Mouse (Mus musculus): ENCODE results near the gene Olfr669. TPM values are rescaled to one million over a fixed set of nuclear protein-coding genes. Genes with fewer than 3 reads are reported as not detected.
"Not testable (repeated sequence)": the region's sequence is repeated elsewhere in the genome, so short reads cannot be mapped to it uniquely, and the experiment has no call there.

Gene Olfr669
- not detected for total RNA-seq (2021)
- long read RNA-seq, experiment 1, result 0 reads
- long read RNA-seq, experiment 2, result 0 reads

DNA sequence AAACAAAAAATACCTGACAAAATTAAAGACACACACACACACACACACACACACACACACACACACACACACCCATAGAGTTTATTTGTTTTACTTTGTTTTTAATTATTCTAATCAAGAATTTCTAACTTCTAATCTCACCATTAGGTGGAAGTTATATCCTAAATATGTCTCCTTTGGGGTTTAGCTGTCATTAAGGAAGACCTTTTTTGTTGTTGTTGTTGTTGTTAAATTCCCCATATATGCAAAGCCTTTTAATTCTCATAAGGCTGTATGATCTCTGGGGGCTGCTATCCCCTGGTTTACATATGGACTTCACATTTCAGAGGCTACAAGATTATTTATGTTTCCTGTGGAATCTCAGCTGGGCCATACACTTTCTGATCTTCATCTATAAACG is at the start of gene Olfr669:
Olfr669 (plus strand) TSS at position 301 of the 400 bp plus-strand sequence.
- no peak for DNase-seq (ENCODE audit: low spot score in 2 of 2)

DNA sequence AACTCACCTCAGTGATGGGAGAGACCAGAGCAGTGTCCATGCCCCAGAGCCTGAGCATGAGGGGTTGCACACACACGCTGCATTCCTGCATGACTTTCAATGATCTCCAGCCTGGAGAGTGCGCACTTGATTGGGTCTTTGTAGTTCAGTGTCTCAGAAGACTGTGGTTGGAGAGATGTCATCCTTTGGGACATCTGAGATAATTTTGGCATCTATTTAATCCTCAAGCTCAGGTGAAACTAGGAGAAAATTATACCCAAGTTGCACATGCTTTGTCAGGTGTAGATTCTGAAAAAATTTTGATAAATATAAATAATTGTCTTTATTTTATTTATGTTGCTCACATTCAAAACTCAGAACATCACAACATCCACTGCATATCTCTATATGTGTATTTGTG is 38.2 kb upstream of the Olfr669 start, which contains the start of gene Olfr666:
Olfr666 (minus strand) TSS at position 101 of the 400 bp plus-strand sequence.
- DNase-seq (ENCODE audit: low spot score in 2 of 2), result no peak

GRCm38 (mm10) chr7:104921382-104921781 is 12.7 kb upstream of the Olfr669 start, which contains the start of gene Olfr667:
Olfr667 (minus strand) TSS chr7:104921482.
- DNase-seq (ENCODE audit: low spot score in 2 of 2), result no peak

- no peak for DNase-seq (ENCODE audit: low spot score in 2 of 2)
Measured at GRCm38 (mm10) chr7:104927957-104928356, 6.1 kb upstream of the Olfr669 start, which contains the start of gene Olfr668. Olfr668 (minus strand) TSS chr7:104928057.

- not testable (repeated sequence) for DNase-seq (ENCODE audit: low spot score in 2 of 2)
Measured at GRCm38 (mm10) chr7:104950234-104950633, 16.2 kb downstream of the Olfr669 start.

GRCm38 (mm10) chr7:104962520-104962919 is 28.5 kb downstream of the Olfr669 start, which contains the start of gene Olfr670:
Olfr670 (minus strand) TSS chr7:104962620.
- no peak for DNase-seq (ENCODE audit: low spot score in 2 of 2)

DNA sequence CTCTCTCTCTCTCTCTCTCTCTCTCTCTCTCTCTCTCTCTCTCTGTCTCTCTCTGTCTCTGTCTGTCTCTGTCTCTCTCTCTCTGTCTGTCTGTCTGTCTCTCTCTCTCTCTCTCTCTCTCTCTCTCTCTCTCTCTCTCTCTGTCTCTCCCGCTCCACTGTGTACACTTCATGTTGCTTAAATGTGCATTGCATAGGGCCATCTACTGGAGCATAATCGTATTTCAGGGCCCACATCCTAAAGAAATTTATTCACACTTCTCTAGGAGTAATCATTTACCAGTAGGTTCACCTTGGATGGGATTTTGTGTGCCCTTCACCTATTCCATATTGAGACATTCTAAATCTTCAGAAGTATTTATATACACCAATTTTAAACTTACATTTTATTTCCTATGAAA is 38.5 kb downstream of the Olfr669 start:
- DNase-seq (ENCODE audit: low spot score in 2 of 2), result not testable (repeated sequence)

DNA sequence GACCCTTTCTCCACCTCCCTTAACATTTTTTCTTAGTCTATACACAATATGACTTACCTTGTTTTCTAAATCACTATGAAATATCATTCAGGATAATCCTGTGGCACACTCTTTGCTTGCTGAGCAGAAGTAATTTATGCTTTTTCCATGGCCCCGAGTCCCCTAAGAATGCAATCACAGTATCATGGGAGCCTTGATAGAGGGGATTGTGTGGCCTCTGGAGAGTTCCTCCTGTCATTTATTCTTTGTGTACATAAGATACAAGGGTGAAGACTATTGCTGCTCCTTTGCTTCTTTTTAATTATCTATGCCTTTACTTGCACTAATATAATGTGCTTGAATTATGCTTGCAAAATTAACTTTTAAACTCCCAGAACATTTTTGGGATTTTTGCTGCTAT is 45.0 kb downstream of the Olfr669 start, which contains the start of gene Olfr671:
Olfr671 (minus strand) TSS at position 101 of the 400 bp plus-strand sequence.
- no peak for DNase-seq (ENCODE audit: low spot score in 2 of 2)

Other genes with a start within 250 kb of the Olfr669 start
- gene Olfr661, start 247.7 kb upstream of the Olfr669 start, total RNA-seq (2021), result not detected
- gene Usp17le, start 156.8 kb upstream of the Olfr669 start, total RNA-seq (2021), result not detected
- gene Usp17lb, start 91.6 kb upstream of the Olfr669 start, total RNA-seq (2021), result not detected
- gene Usp17la, start 77.2 kb upstream of the Olfr669 start, total RNA-seq (2021), result not detected
- gene Olfr665, start 56.2 kb upstream of the Olfr669 start, total RNA-seq (2021), result not detected
- not detected for gene Olfr666, start 38.3 kb upstream of the Olfr669 start, total RNA-seq (2021)
- not detected for gene Olfr667, start 12.8 kb upstream of the Olfr669 start, total RNA-seq (2021)
- gene Olfr668, start 6.2 kb upstream of the Olfr669 start, total RNA-seq (2021), result not detected
- gene Olfr670, start 28.4 kb downstream of the Olfr669 start, total RNA-seq (2021), result not detected
- gene Olfr671, start 44.9 kb downstream of the Olfr669 start, total RNA-seq (2021), result not detected
- gene Olfr672, start 67.8 kb downstream of the Olfr669 start, total RNA-seq (2021), result not detected
- gene Olfr675, start 94.2 kb downstream of the Olfr669 start, total RNA-seq (2021), result not detected
- not detected for gene Olfr676, start 98.5 kb downstream of the Olfr669 start, total RNA-seq (2021)
- not detected for gene Olfr677, start 117.1 kb downstream of the Olfr669 start, total RNA-seq (2021)
- gene Olfr678, start 130.2 kb downstream of the Olfr669 start, total RNA-seq (2021), result not detected
- gene Olfr679, start 147.0 kb downstream of the Olfr669 start, total RNA-seq (2021), result not detected
- gene Olfr680-ps1, start 158.6 kb downstream of the Olfr669 start, total RNA-seq (2021), result not detected
- gene Olfr681, start 182.6 kb downstream of the Olfr669 start, total RNA-seq (2021), result not detected
- gene Olfr683, start 212.8 kb downstream of the Olfr669 start, total RNA-seq (2021), result not detected
- gene Olfr684, start 229.4 kb downstream of the Olfr669 start, total RNA-seq (2021), result not detected

All from left cerebral cortex, adult 18-20 months (tissue).